1 mouse cellular context compared by ENCODE assay signal in the genomic region with DNA sequence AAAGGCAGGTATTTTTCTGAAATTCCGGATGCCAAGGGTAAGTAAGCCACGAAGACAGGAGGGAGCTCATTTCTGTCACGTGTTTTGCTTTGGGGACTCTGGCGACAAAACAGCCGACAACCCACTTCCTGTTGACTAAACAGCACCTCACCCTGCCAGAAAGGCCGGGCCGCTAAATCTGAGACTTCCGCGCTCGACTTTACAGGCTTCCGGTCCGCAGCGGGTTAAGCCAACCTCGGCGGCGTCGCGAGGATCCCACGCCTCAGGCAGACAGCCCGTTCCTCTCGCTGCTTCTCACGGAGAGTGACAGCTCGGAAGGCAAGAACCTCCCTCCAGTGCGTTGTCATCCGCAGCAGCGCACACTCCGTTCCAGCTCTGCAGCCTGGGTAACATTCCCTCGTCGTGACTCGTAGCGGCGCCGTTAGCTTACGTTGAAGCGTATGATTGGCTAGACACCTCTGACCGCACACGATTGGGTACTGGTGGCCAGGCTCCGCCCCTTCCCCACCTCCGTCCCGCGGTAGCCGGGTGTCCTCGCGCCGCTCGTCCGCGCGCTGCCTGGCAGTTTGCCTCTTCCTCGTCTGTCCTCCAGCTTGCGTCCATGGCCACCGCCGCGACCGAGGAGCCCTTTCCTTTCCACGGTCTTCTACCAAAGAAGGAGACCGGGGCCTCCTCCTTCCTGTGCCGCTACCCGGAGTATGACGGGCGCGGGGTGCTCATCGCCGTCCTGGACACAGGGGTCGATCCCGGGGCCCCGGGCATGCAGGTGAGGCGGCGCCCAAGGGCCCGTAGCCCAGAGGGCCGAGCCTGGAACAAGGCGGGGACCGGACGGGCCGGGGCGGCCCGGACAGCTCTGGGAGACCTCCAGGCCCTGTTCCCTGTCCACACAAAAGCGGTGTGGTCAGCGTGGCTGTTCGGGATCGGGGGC.
TF ChIP-seq lines count a peak whose summit lies in the region.

Tpp2 (plus strand) TSS at position 160 of the 928 bp plus-strand sequence.

TF ChIP-seq in MEL, 35 proteins besides CTCF, POLR2A, EP300 and RAD21 (continued from another document):
- TF ChIP-seq ZC3H11A (IDR thresholded peaks at IDR 0.05; ENCODE audit: low read depth, low read length): 0 out of 2 replicates have a peak, but pooled peaks have one; percentile 2
- peak; percentile 58; the same call in 1 of the 2 replicates for TF ChIP-seq E2F4 (IDR thresholded peaks at IDR 0.05; ENCODE audit: borderline replicate concordance, low read depth, low read length)
- TF ChIP-seq POLR2AphosphoS5 (IDR thresholded peaks at IDR 0.05; ENCODE audit: borderline replicate concordance, low read depth, low read length): peak; percentile 86; the same call in 1 of the 2 replicates
- TF ChIP-seq ZNF384 (IDR thresholded peaks at IDR 0.05; ENCODE audit: low read depth, low read length): no peak
- peak; percentile 98 for TF ChIP-seq MXI1 (IDR thresholded peaks at IDR 0.05; ENCODE audit: low read depth, low read length)
- TF ChIP-seq USF2 (IDR thresholded peaks at IDR 0.05; ENCODE audit: borderline replicate concordance in 1 of 2, insufficient read depth in 1 of 2, low read depth in 1 of 2, low read length in 2 of 2): peak in 1 of 2 experiments; percentile 52; a peak in 1 of 4 replicates
- no peak for TF ChIP-seq TAL1 (IDR thresholded peaks at IDR 0.05; ENCODE audit: low read length)
- TF ChIP-seq JUND (IDR thresholded peaks at IDR 0.05; ENCODE audit: low read depth, low read length): no peak
- TF ChIP-seq MEF2A (IDR thresholded peaks at IDR 0.05; ENCODE audit: extremely low read depth, insufficient replicate concordance, low read depth, low read length, poor library complexity, severe bottlenecking): no peak
- TF ChIP-seq MAX (IDR thresholded peaks at IDR 0.05; ENCODE audit: low read length): peak; percentile 97
- TF ChIP-seq ZKSCAN1 (IDR thresholded peaks at IDR 0.05; ENCODE audit: low read depth, low read length): no peak
- TF ChIP-seq HCFC1 (IDR thresholded peaks at IDR 0.05; ENCODE audit: low read depth, low read length): peak; percentile 90
- peak; percentile 79; the same call in 1 of the 2 replicates for TF ChIP-seq POLR2AphosphoS2 (IDR thresholded peaks at IDR 0.05; ENCODE audit: low read length)
- TF ChIP-seq KAT2A (conservative IDR thresholded peaks at IDR 0.05; ENCODE audit: low read depth, low read length): peak; percentile 79
